Mouse (Mus musculus): ENCODE results near the gene Slc8a3.

- TF ChIP-seq CTCF (conservative IDR thresholded peaks at IDR 0.05; ENCODE audit: low read length) (no peak), POU5F1 (IDR thresholded peaks at IDR 0.05; ENCODE audit: borderline replicate concordance, low read length) (no peak), NANOG (IDR thresholded peaks at IDR 0.05; ENCODE audit: borderline replicate concordance, low read length) (no peak)
These were observed 139.0 kb downstream of the Slc8a3 start for GRCm38 (mm10) chr12:81193968-81194367.

Measured in E14TG2a.4 (cell line).